8 mouse cellular contexts compared by ENCODE assay signal in genomic region chr19:6532656-6533055, GRCm38 (mm10). TPM values are rescaled to one million over a fixed set of nuclear protein-coding genes. Genes with fewer than 3 reads are reported as not detected.
DNase-seq lines count a peak whose midpoint lies in the region; ATAC-seq and TF ChIP-seq lines count a peak whose summit lies in the region.

No protein-coding gene starts in this region.

- H3K27ac ChIP-seq in brown adipose tissue, adult 24 weeks (replicated peaks; ENCODE audit: low read depth, low read length), result no peak overlapping the region
- no peak overlapping the region for H3K27ac ChIP-seq in heart, postnatal 0 days (ENCODE audit: low read depth)

- H3K27me3 ChIP-seq in heart, postnatal 0 days (ENCODE audit: control insufficient read depth, insufficient read depth, low read length), result peaks cover 65% of the 10 kb centered on the region

- H3K4me2 ChIP-seq in heart, postnatal 0 days (ENCODE audit: low read depth, low read length), result peak overlapping the region; percentile 76

- H3K36me3 ChIP-seq in heart, postnatal 0 days (replicated peaks; ENCODE audit: control insufficient read depth, insufficient read depth, low read length), result no peaks in the 10 kb centered on the region

- WGBS in heart, postnatal 0 days, result 10% methylated on average over 13 of the region's 13 CpGs

- H3K9ac ChIP-seq in heart, postnatal 0 days (replicated peaks; ENCODE audit: low read depth, low read length), result no peak overlapping the region

- H3K4me1 ChIP-seq in brown adipose tissue, adult 24 weeks (ENCODE audit: control insufficient read depth, insufficient read depth, insufficient read length, low read length), result no peaks in the 10 kb centered on the region; the same call in 1 of the 2 replicates
- H3K4me1 ChIP-seq in heart, postnatal 0 days (ENCODE audit: control insufficient read depth, insufficient read depth), result peaks cover 5% of the 10 kb centered on the region; the same call in 1 of the 2 replicates

- H3K9me3 ChIP-seq in heart, postnatal 0 days (replicated peaks; ENCODE audit: control insufficient read depth, low read length), result no peaks in the 10 kb centered on the region

- 0 out of 2 replicates have a peak, but pooled peaks have one; percentile 25 for ATAC-seq in heart, postnatal 0 days (ENCODE audit: insufficient read depth, low read depth)

- peak; percentile 46 to 52 for DNase-seq in adrenal gland, adult (ENCODE audit: inconsistent age in 2 of 2, low spot score in 1 of 2)
- DNase-seq in adrenal gland, postnatal 25 days, result no peak
- DNase-seq in heart, postnatal 0 days (ENCODE audit: low spot score), result no peak
- peak; percentile 39 for DNase-seq in lung, postnatal 36 days
- no peak for DNase-seq in right cerebral cortex, adult 2 months (ENCODE audit: low spot score in 2 of 2)
- DNase-seq in urinary bladder, postnatal 10 days (ENCODE audit: low spot score), result no peak
- DNase-seq in thymus, postnatal 36 days, result no peak

- TF ChIP-seq EP300 in heart, postnatal 0 days (IDR thresholded peaks at IDR 0.05; ENCODE audit: low read depth), result no peak

- 0 out of 2 replicates have a peak overlapping the region, but pooled peaks have one; percentile 65 for H3K4me3 ChIP-seq in brown adipose tissue, adult 24 weeks (ENCODE audit: insufficient read depth, low read depth, low read length)
- peak overlapping the region; percentile 56; the same call in 1 of the 2 replicates for H3K4me3 ChIP-seq in heart, postnatal 0 days (ENCODE audit: low read depth, low read length)

- TF ChIP-seq CTCF in heart, postnatal 0 days (IDR thresholded peaks at IDR 0.05; ENCODE audit: low read depth), result no peak

RNA-seq across cellular contexts. Expression of gene Slc22a12, which starts 10.2 kb away (rescaled TPM):
- total RNA-seq in adrenal gland, postnatal 25 days (2021), result not detected in 2 replicates
- 2.3 TPM in 1 of 2 replicates, not detected in the other for polyA plus RNA-seq in brown adipose tissue, adult 24 weeks (2012; ENCODE audit: insufficient read depth, insufficient read length, missing spikeins)
- not detected in 2 replicates for total RNA-seq in heart, postnatal 0 days (2014; rRNA removed; ENCODE audit: low replicate concordance)
- polyA plus RNA-seq in heart, postnatal 0 days (2015; fragmentation: Nextera tagmentation; extraction: Ambion mirVana), result not detected in 2 replicates

Comparison
In these comparisons a context has a peak if more than half of its experiments do, and no peak if none do; other contexts are left out.
1. DNase-seq: peak in adrenal gland, adult (2 of 2) and lung, postnatal 36 days (single experiment); none in adrenal gland, postnatal 25 days (single experiment), heart, postnatal 0 days (single experiment), right cerebral cortex, adult 2 months (0 of 2), urinary bladder, postnatal 10 days (single experiment) and thymus, postnatal 36 days (0 of 2).